Mouse (Mus musculus) right cerebral cortex, postnatal 25 days (tissue): ENCODE measurements around the gene Irf4.

Experiments used
- DNase-seq: peaks from one replicate; pipeline ENCODE4 v3.0.0; 2022

The Irf4 gene

GRCm38 (mm10) chr13:30749021-30749556, at the start of gene Irf4:
Irf4 (plus strand) TSS chr13:30749226.
- DNase-seq, result no peak

GRCm38 (mm10) chr13:30702695-30703094, 46.3 kb upstream of the Irf4 start:
- DNase-seq, result no peak

- DNase-seq, result no peak
Observed at GRCm38 (mm10) chr13:30704246-30705095, 44.6 kb upstream of the Irf4 start.

GRCm38 (mm10) chr13:30711066-30711465, 38.0 kb upstream of the Irf4 start:
- DNase-seq, result no peak

GRCm38 (mm10) chr13:30711711-30712110, 37.3 kb upstream of the Irf4 start:
- DNase-seq, result no peak

GRCm38 (mm10) chr13:30712280-30712679, 36.7 kb upstream of the Irf4 start:
- DNase-seq, result no peak

- no peak for DNase-seq
Observed at GRCm38 (mm10) chr13:30713621-30714020, 35.4 kb upstream of the Irf4 start.

GRCm38 (mm10) chr13:30714552-30714951, 34.5 kb upstream of the Irf4 start:
- no peak for DNase-seq

GRCm38 (mm10) chr13:30715060-30715459, 34.0 kb upstream of the Irf4 start:
- DNase-seq, result no peak

GRCm38 (mm10) chr13:30715573-30715972, 33.5 kb upstream of the Irf4 start:
- no peak for DNase-seq

GRCm38 (mm10) chr13:30716611-30717010, 32.4 kb upstream of the Irf4 start:
- DNase-seq, result no peak

- DNase-seq, result no peak
Observed at GRCm38 (mm10) chr13:30722601-30723000, 26.4 kb upstream of the Irf4 start.

GRCm38 (mm10) chr13:30723258-30723657, 25.8 kb upstream of the Irf4 start:
- no peak for DNase-seq

GRCm38 (mm10) chr13:30723858-30724257, 25.2 kb upstream of the Irf4 start:
- no peak for DNase-seq

- no peak for DNase-seq
Observed at GRCm38 (mm10) chr13:30724691-30725271, 24.2 kb upstream of the Irf4 start.

GRCm38 (mm10) chr13:30726879-30727278, 22.1 kb upstream of the Irf4 start:
- no peak for DNase-seq

GRCm38 (mm10) chr13:30728155-30728554, 20.9 kb upstream of the Irf4 start:
- DNase-seq, result no peak

GRCm38 (mm10) chr13:30729245-30729644, 19.8 kb upstream of the Irf4 start:
- no peak for DNase-seq

GRCm38 (mm10) chr13:30730104-30730793, 18.8 kb upstream of the Irf4 start:
- no peak for DNase-seq

GRCm38 (mm10) chr13:30732709-30733445, 16.1 kb upstream of the Irf4 start:
- DNase-seq, result no peak

GRCm38 (mm10) chr13:30736721-30737120, 12.3 kb upstream of the Irf4 start:
- DNase-seq, result no peak

- no peak for DNase-seq
Observed at GRCm38 (mm10) chr13:30737257-30737656, 11.8 kb upstream of the Irf4 start.

GRCm38 (mm10) chr13:30738310-30738840, 10.7 kb upstream of the Irf4 start:
- no peak for DNase-seq
